Mouse (Mus musculus) hindlimb bud, embryonic 11.5 days (tissue): ENCODE results near the gene Gm11168.
"Not testable (repeated sequence)": the region's sequence is repeated elsewhere in the genome, so short reads cannot be mapped to it uniquely, and the experiment has no call there.

Source experiments
- DNase-seq: peaks from one replicate; pipeline ENCODE4 v3.0.0-alpha.2; 2012; ENCODE audit warnings: low read depth, low spot score; ENCODE audit errors: extremely low spot score

Gene Gm11168

GRCm38 (mm10) chr9:3002794-3003396 lies at the start of gene Gm11168:
TSS of gene Gm11168 (plus strand) at chr9:3003346.
- DNase-seq = not testable (repeated sequence)

- DNase-seq = peak; percentile 97
Observed at GRCm38 (mm10) chr9:3000445-3000972, 2.6 kb upstream of the Gm11168 start, which contains the start of gene Gm10722. TSS of gene Gm10722 (plus strand) at chr9:3000922.

- DNase-seq = not testable (repeated sequence)
Observed at GRCm38 (mm10) chr9:3001006-3001405, 2.1 kb upstream of the Gm11168 start.

GRCm38 (mm10) chr9:3001948-3002659 lies 1.0 kb upstream of the Gm11168 start:
- DNase-seq = peak; percentile 46

GRCm38 (mm10) chr9:3006179-3006578 lies 3.0 kb downstream of the Gm11168 start:
- not testable (repeated sequence) for DNase-seq

- DNase-seq = not testable (repeated sequence)
Observed at GRCm38 (mm10) chr9:3006636-3007035, 3.5 kb downstream of the Gm11168 start.

- peak; percentile 73 for DNase-seq
Observed at GRCm38 (mm10) chr9:3007272-3007671, 4.1 kb downstream of the Gm11168 start.

- DNase-seq = not testable (repeated sequence)
Observed at GRCm38 (mm10) chr9:3009331-3009730, 6.2 kb downstream of the Gm11168 start.

GRCm38 (mm10) chr9:3012054-3012621 lies 9.0 kb downstream of the Gm11168 start:
- DNase-seq = not testable (repeated sequence)

GRCm38 (mm10) chr9:3012733-3013279 lies 9.7 kb downstream of the Gm11168 start, which contains the start of gene Gm10721:
TSS of gene Gm10721 (plus strand) at chr9:3013140.
- not testable (repeated sequence) for DNase-seq

- DNase-seq = not testable (repeated sequence)
Observed at GRCm38 (mm10) chr9:3015354-3015753, 12.2 kb downstream of the Gm11168 start, which contains the start of gene Gm10720. TSS of gene Gm10720 (plus strand) at chr9:3015654.

GRCm38 (mm10) chr9:3015896-3016295 lies 12.8 kb downstream of the Gm11168 start:
- not testable (repeated sequence) for DNase-seq

- not testable (repeated sequence) for DNase-seq
Observed at GRCm38 (mm10) chr9:3017108-3017507, 14.0 kb downstream of the Gm11168 start, which contains the start of gene Gm10719. TSS of gene Gm10719 (plus strand) at chr9:3017408.

GRCm38 (mm10) chr9:3018944-3019343 lies 15.8 kb downstream of the Gm11168 start:
- not testable (repeated sequence) for DNase-seq

GRCm38 (mm10) chr9:3019835-3020727 lies 16.9 kb downstream of the Gm11168 start:
- DNase-seq = not testable (repeated sequence)

GRCm38 (mm10) chr9:3022316-3023008 lies 19.3 kb downstream of the Gm11168 start:
- DNase-seq = peak; percentile 93

- DNase-seq = not testable (repeated sequence)
Observed at GRCm38 (mm10) chr9:3023312-3023984, 20.3 kb downstream of the Gm11168 start, which contains the start of gene Gm10718. TSS of gene Gm10718 (plus strand) at chr9:3023547.

GRCm38 (mm10) chr9:3023985-3024648 lies 21.0 kb downstream of the Gm11168 start:
- not testable (repeated sequence) for DNase-seq
